Mouse (Mus musculus) cerebellum, adult 2 months (tissue): Measurements from ENCODE around the gene Lypd1.

Source experiments
- CTCF ChIP-seq: fragments of 200-500 bp; IDR thresholded peaks from 2 replicates; pipeline ENCODE4 v1.5.1; 2011; ENCODE audit warnings: low read depth, mild to moderate bottlenecking, control low read depth, low read length, moderate library complexity, borderline replicate concordance; ENCODE audit not compliant: insufficient read depth
- POLR2A ChIP-seq: fragments of 200-500 bp; IDR thresholded peaks from 2 replicates; pipeline ENCODE4 v1.6.1; 2011; ENCODE audit warnings: low read length, control low read depth, borderline replicate concordance; ENCODE audit not compliant: insufficient read depth

GRCm38 (mm10) chr1:125911901-125912445, 928 bp downstream of the Lypd1 start:
- TF ChIP-seq POLR2A (no peak), CTCF (no peak)
